Mouse (Mus musculus): ENCODE data around the gene Kcnq1. TPM values are rescaled to one million over a fixed set of nuclear protein-coding genes. Genes with fewer than 3 reads are reported as not detected.

Gene Kcnq1
- polyA plus RNA-seq, 1 experiment = 41.8 TPM

GRCm38 (mm10) chr7:143187181-143187580, 81.0 kb downstream of the Kcnq1 start:
- Histone ChIP-seq H3K4me3 (ENCODE audit: low read depth, low read length) (no peak overlapping the region), H3K27me3 (ENCODE audit: control insufficient read depth, insufficient read depth, low read length) (no peaks in the 10 kb centered on the region), H3K36me3 (ENCODE audit: control insufficient read depth, insufficient read depth, low read length) (peaks cover 15% of the 10 kb centered on the region; the same call in 1 of the 2 replicates), H3K4me1 (ENCODE audit: control insufficient read depth, insufficient read depth, insufficient read length, low read length) (no peaks in the 10 kb centered on the region), H3K27ac (ENCODE audit: insufficient read depth, low read depth, low read length) (no peak overlapping the region)
- WGBS = 92% methylated on average over 3 of the region's 3 CpGs
- no peak for TF ChIP-seq POLR2A (IDR thresholded peaks at IDR 0.05; ENCODE audit: low read depth, low read length)
- no peak for TF ChIP-seq CTCF (IDR thresholded peaks at IDR 0.05; ENCODE audit: extremely low read depth, insufficient read length, insufficient replicate concordance, low read depth, low read length)

GRCm38 (mm10) chr7:143188589-143188988, 82.4 kb downstream of the Kcnq1 start:
- H3K27me3 ChIP-seq (ENCODE audit: control insufficient read depth, insufficient read depth, low read length) = no peaks in the 10 kb centered on the region
- H3K36me3 ChIP-seq (ENCODE audit: control insufficient read depth, insufficient read depth, low read length) = peaks cover 14% of the 10 kb centered on the region
- WGBS = 61% methylated on average over 2 of the region's 2 CpGs
- H3K4me3 ChIP-seq (ENCODE audit: low read depth, low read length) = no peak overlapping the region
- TF ChIP-seq CTCF (IDR thresholded peaks at IDR 0.05; ENCODE audit: extremely low read depth, insufficient read length, insufficient replicate concordance, low read depth, low read length) = no peak
- TF ChIP-seq POLR2A (IDR thresholded peaks at IDR 0.05; ENCODE audit: low read depth, low read length) = no peak
- no peaks in the 10 kb centered on the region for H3K4me1 ChIP-seq (ENCODE audit: control insufficient read depth, insufficient read depth, insufficient read length, low read length)
- H3K27ac ChIP-seq (ENCODE audit: insufficient read depth, low read depth, low read length) = no peak overlapping the region

- H3K4me1 ChIP-seq (ENCODE audit: control insufficient read depth, insufficient read depth, insufficient read length, low read length) = no peaks in the 10 kb centered on the region
- no peaks in the 10 kb centered on the region for H3K27me3 ChIP-seq (ENCODE audit: control insufficient read depth, insufficient read depth, low read length)
- no peak overlapping the region for H3K27ac ChIP-seq (ENCODE audit: insufficient read depth, low read depth, low read length)
- no peak overlapping the region for H3K4me3 ChIP-seq (ENCODE audit: low read depth, low read length)
- H3K36me3 ChIP-seq (ENCODE audit: control insufficient read depth, insufficient read depth, low read length) = peaks cover 16% of the 10 kb centered on the region
- WGBS = 84% methylated on average over 3 of the region's 3 CpGs
- TF ChIP-seq CTCF (IDR thresholded peaks at IDR 0.05; ENCODE audit: extremely low read depth, insufficient read length, insufficient replicate concordance, low read depth, low read length) (no peak), POLR2A (IDR thresholded peaks at IDR 0.05; ENCODE audit: low read depth, low read length) (no peak)
These were observed 84.0 kb downstream of the Kcnq1 start for GRCm38 (mm10) chr7:143189965-143190722.

- H3K36me3 ChIP-seq (ENCODE audit: control insufficient read depth, insufficient read depth, low read length) = peaks cover 17% of the 10 kb centered on the region
- H3K27ac ChIP-seq (ENCODE audit: insufficient read depth, low read depth, low read length) = no peak overlapping the region
- no peaks in the 10 kb centered on the region for H3K4me1 ChIP-seq (ENCODE audit: control insufficient read depth, insufficient read depth, insufficient read length, low read length)
- no peaks in the 10 kb centered on the region for H3K27me3 ChIP-seq (ENCODE audit: control insufficient read depth, insufficient read depth, low read length)
- 89% methylated on average over 5 of the region's 5 CpGs for WGBS
- no peak for TF ChIP-seq POLR2A (IDR thresholded peaks at IDR 0.05; ENCODE audit: low read depth, low read length)
- no peak for TF ChIP-seq CTCF (IDR thresholded peaks at IDR 0.05; ENCODE audit: extremely low read depth, insufficient read length, insufficient replicate concordance, low read depth, low read length)
- no peak overlapping the region for H3K4me3 ChIP-seq (ENCODE audit: low read depth, low read length)
These were observed 84.7 kb downstream of the Kcnq1 start for GRCm38 (mm10) chr7:143190911-143191310.

GRCm38 (mm10) chr7:143192392-143192791, 86.2 kb downstream of the Kcnq1 start:
- H3K36me3 ChIP-seq (ENCODE audit: control insufficient read depth, insufficient read depth, low read length) = peaks cover 20% of the 10 kb centered on the region
- no peak overlapping the region for H3K27ac ChIP-seq (ENCODE audit: insufficient read depth, low read depth, low read length)
- no peaks in the 10 kb centered on the region for H3K27me3 ChIP-seq (ENCODE audit: control insufficient read depth, insufficient read depth, low read length)
- 91% methylated on average over 7 of the region's 7 CpGs for WGBS
- TF ChIP-seq CTCF (IDR thresholded peaks at IDR 0.05; ENCODE audit: extremely low read depth, insufficient read length, insufficient replicate concordance, low read depth, low read length) = no peak
- no peak for TF ChIP-seq POLR2A (IDR thresholded peaks at IDR 0.05; ENCODE audit: low read depth, low read length)
- no peak overlapping the region for H3K4me3 ChIP-seq (ENCODE audit: low read depth, low read length)
- no peaks in the 10 kb centered on the region for H3K4me1 ChIP-seq (ENCODE audit: control insufficient read depth, insufficient read depth, insufficient read length, low read length)

- no peak overlapping the region for H3K4me3 ChIP-seq (ENCODE audit: low read depth, low read length)
- H3K4me1 ChIP-seq (ENCODE audit: control insufficient read depth, insufficient read depth, insufficient read length, low read length) = no peaks in the 10 kb centered on the region
- WGBS = 91% methylated on average over 7 of the region's 7 CpGs
- TF ChIP-seq POLR2A (IDR thresholded peaks at IDR 0.05; ENCODE audit: low read depth, low read length) (no peak), CTCF (IDR thresholded peaks at IDR 0.05; ENCODE audit: extremely low read depth, insufficient read length, insufficient replicate concordance, low read depth, low read length) (no peak)
- H3K36me3 ChIP-seq (ENCODE audit: control insufficient read depth, insufficient read depth, low read length) = peaks cover 23% of the 10 kb centered on the region
- no peak overlapping the region for H3K27ac ChIP-seq (ENCODE audit: insufficient read depth, low read depth, low read length)
- no peaks in the 10 kb centered on the region for H3K27me3 ChIP-seq (ENCODE audit: control insufficient read depth, insufficient read depth, low read length)
These were observed 87.9 kb downstream of the Kcnq1 start for GRCm38 (mm10) chr7:143194064-143194463.

GRCm38 (mm10) chr7:143197951-143198440, 91.8 kb downstream of the Kcnq1 start:
- 81% methylated on average over 15 of the region's 15 CpGs for WGBS
- TF ChIP-seq CTCF (IDR thresholded peaks at IDR 0.05; ENCODE audit: extremely low read depth, insufficient read length, insufficient replicate concordance, low read depth, low read length) (no peak), POLR2A (IDR thresholded peaks at IDR 0.05; ENCODE audit: low read depth, low read length) (no peak)
- Histone ChIP-seq H3K27ac (ENCODE audit: insufficient read depth, low read depth, low read length) (no peak overlapping the region), H3K4me1 (ENCODE audit: control insufficient read depth, insufficient read depth, insufficient read length, low read length) (no peaks in the 10 kb centered on the region), H3K27me3 (ENCODE audit: control insufficient read depth, insufficient read depth, low read length) (no peaks in the 10 kb centered on the region), H3K36me3 (ENCODE audit: control insufficient read depth, insufficient read depth, low read length) (peaks cover 18% of the 10 kb centered on the region), H3K4me3 (ENCODE audit: low read depth, low read length) (no peak overlapping the region)
